Mouse (Mus musculus): Measurements from ENCODE around the gene Limd1. TPM values are rescaled to one million over a fixed set of nuclear protein-coding genes. Genes with fewer than 3 reads are reported as not detected.

Gene Limd1
- polyA plus RNA-seq, 1 experiment: 20.4 TPM

- no peak for TF ChIP-seq GATA1 (IDR thresholded peaks at IDR 0.05; ENCODE audit: low read length)
Observed at GRCm38 (mm10) chr9:123525095-123525494, 46.6 kb downstream of the Limd1 start.

GRCm38 (mm10) chr9:123526502-123526901 is 48.0 kb downstream of the Limd1 start:
- no peak for TF ChIP-seq GATA1 (IDR thresholded peaks at IDR 0.05; ENCODE audit: low read length)

- no peak for TF ChIP-seq GATA1 (IDR thresholded peaks at IDR 0.05; ENCODE audit: low read length)
Observed at GRCm38 (mm10) chr9:123528087-123528925, 49.8 kb downstream of the Limd1 start.

- no peak for TF ChIP-seq GATA1 (IDR thresholded peaks at IDR 0.05; ENCODE audit: low read length)
Observed at GRCm38 (mm10) chr9:123528926-123529295, 50.4 kb downstream of the Limd1 start.

- TF ChIP-seq GATA1 (IDR thresholded peaks at IDR 0.05; ENCODE audit: low read length): no peak
Observed at GRCm38 (mm10) chr9:123529392-123530157, 51.1 kb downstream of the Limd1 start, which contains the start of gene Sacm1l. Gene Sacm1l, plus strand, starts transcription at chr9:123529759.

GRCm38 (mm10) chr9:123530158-123530475 is 51.6 kb downstream of the Limd1 start:
- TF ChIP-seq GATA1 (IDR thresholded peaks at IDR 0.05; ENCODE audit: low read length): no peak

GRCm38 (mm10) chr9:123530566-123531130 is 52.1 kb downstream of the Limd1 start:
- TF ChIP-seq GATA1 (IDR thresholded peaks at IDR 0.05; ENCODE audit: low read length): no peak

GRCm38 (mm10) chr9:123531234-123531633 is 52.7 kb downstream of the Limd1 start:
- no peak for TF ChIP-seq GATA1 (IDR thresholded peaks at IDR 0.05; ENCODE audit: low read length)

- no peak for TF ChIP-seq GATA1 (IDR thresholded peaks at IDR 0.05; ENCODE audit: low read length)
Observed at GRCm38 (mm10) chr9:123536613-123537012, 58.1 kb downstream of the Limd1 start.

GRCm38 (mm10) chr9:123538189-123538588 is 59.7 kb downstream of the Limd1 start:
- no peak for TF ChIP-seq GATA1 (IDR thresholded peaks at IDR 0.05; ENCODE audit: low read length)

- TF ChIP-seq GATA1 (IDR thresholded peaks at IDR 0.05; ENCODE audit: low read length): no peak
Observed at GRCm38 (mm10) chr9:123539093-123539492, 60.6 kb downstream of the Limd1 start.

GRCm38 (mm10) chr9:123539823-123540222 is 61.3 kb downstream of the Limd1 start:
- no peak for TF ChIP-seq GATA1 (IDR thresholded peaks at IDR 0.05; ENCODE audit: low read length)

- TF ChIP-seq GATA1 (IDR thresholded peaks at IDR 0.05; ENCODE audit: low read length): no peak
Observed at GRCm38 (mm10) chr9:123554599-123554998, 76.1 kb downstream of the Limd1 start.

Other genes with a start within 250 kb of the Limd1 start
- gene Tmem158, start 217.9 kb upstream of the Limd1 start, polyA plus RNA-seq (2012): not detected in 2 replicates
- gene Lars2, start 111.8 kb upstream of the Limd1 start, polyA plus RNA-seq (2012): 15.1 and 16.8 TPM in 2 replicates
- 4.1 and 6.2 TPM in 2 replicates for gene Sacm1l, start 51.1 kb downstream of the Limd1 start, polyA plus RNA-seq (2012)
- 0.01 TPM in 1 of 2 replicates, not detected in the other for gene Slc6a20b, start 153.9 kb downstream of the Limd1 start, polyA plus RNA-seq (2012)
- gene Ccr9, start 199.7 kb downstream of the Limd1 start, polyA plus RNA-seq (2012): not detected in 2 replicates
- gene Slc6a20a, start 200.2 kb downstream of the Limd1 start, polyA plus RNA-seq (2012): not detected in 2 replicates
- 0.99 and 2.0 TPM in 2 replicates for gene Lztfl1, start 239.0 kb downstream of the Limd1 start, polyA plus RNA-seq (2012)

Measured in G1E-ER4 (cell line).